Mouse (Mus musculus) embryonic facial prominence, embryonic 14.5 days (tissue): Measurements from ENCODE around the gene Rab31. TPM values are rescaled to one million over a fixed set of nuclear protein-coding genes. Genes with fewer than 3 reads are reported as not detected.

Experiments used
- ATAC-seq: fragments of 200-750 bp; cut with Nextera tagmentation; 2 replicates; pipeline ENCODE4 v1.8.0; 2017; ENCODE audit warnings: low read depth, moderate number of reproducible peaks, moderate TSS enrichment
- DNase-seq: peaks from one replicate; pipeline ENCODE4 v3.0.0-alpha.2; 2015; ENCODE audit warnings: low spot score
- H3K27ac ChIP-seq: fragments of 300-500 bp; sonication (generic); replicated peaks from 2 replicates; pipeline ENCODE4 v1.5.1; 2014; ENCODE audit warnings: low read depth, mild to moderate bottlenecking, low read length, moderate library complexity
- H3K27me3 ChIP-seq: fragments of 300-500 bp; sonication (generic); replicated peaks from 2 replicates; pipeline ENCODE4 v1.6.1; 2014; ENCODE audit warnings: low read length; ENCODE audit not compliant: control insufficient read depth, insufficient read depth
- H3K36me3 ChIP-seq: fragments of 300-500 bp; sonication (generic); 2 replicates; pipeline ENCODE4 v1.6.1; 2014; ENCODE audit warnings: low read length, mixed read lengths; ENCODE audit not compliant: control insufficient read depth, insufficient read depth
- H3K4me1 ChIP-seq: fragments of 300-500 bp; sonication (generic); 2 replicates; pipeline ENCODE4 v1.6.1; 2014; ENCODE audit warnings: antibody characterized with exemption, low read length; ENCODE audit not compliant: control insufficient read depth, insufficient read depth
- H3K4me2 ChIP-seq: fragments of 300-500 bp; sonication (generic); 2 replicates; pipeline ENCODE4 v1.6.1; 2014; ENCODE audit warnings: low read depth, mild to moderate bottlenecking, low read length, moderate library complexity, mixed read lengths
- H3K4me3 ChIP-seq: fragments of 300-500 bp; sonication (generic); 2 replicates; pipeline ENCODE4 v1.5.1; 2014; ENCODE audit warnings: low read depth, mild to moderate bottlenecking, low read length
- H3K9ac ChIP-seq: fragments of 300-500 bp; sonication (generic); 2 replicates; pipeline ENCODE4 v1.6.1; 2014; ENCODE audit warnings: low read depth, mild to moderate bottlenecking, low read length, moderate library complexity, mixed read lengths
- H3K9me3 ChIP-seq: fragments of 300-500 bp; sonication (generic); 2 replicates; pipeline ENCODE4 v1.6.1; 2016; ENCODE audit warnings: low read length; ENCODE audit not compliant: control insufficient read depth
- WGBS: fragments of 180-500 bp; shearing (Covaris S2); extraction: QIAGEN DNeasy Blood & Tissue Kit; methylation state at CpG from one replicate; pipeline ENCODE4 v1.1.7; 2014; 5-methylcytosine and 5-hydroxymethylcytosine counted together
- polyA plus RNA-seq: library from polyadenylated mRNA; unstranded; fragments of >200 nt; fragmentation: Nextera tagmentation; extraction: Ambion mirVana; gene quantifications from 2 replicates; pipeline ENCODE4 v1.2.1, GENCODE M21; 2014

Gene Rab31
- polyA plus RNA-seq, 1 experiment from 2014 or later: 57.6 TPM

DNA sequence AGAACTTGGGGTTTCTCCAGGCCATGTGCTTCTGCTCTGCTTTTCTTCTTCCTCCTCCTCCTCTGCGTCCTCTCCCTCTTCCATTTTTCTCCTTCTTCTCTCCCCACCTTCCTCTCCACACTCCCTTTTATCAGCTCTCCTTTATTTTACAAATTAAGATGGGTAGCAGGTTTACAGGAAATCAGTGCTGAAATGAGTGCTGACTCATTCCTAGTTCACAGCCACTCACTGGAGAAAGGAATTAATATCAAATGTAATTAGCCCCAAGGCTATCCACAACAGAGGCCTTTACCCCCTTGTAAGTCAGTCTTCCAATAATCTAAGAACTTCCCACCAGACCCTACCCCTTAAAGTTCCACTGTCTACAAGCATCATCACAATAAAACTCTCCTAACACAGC, 3.7 kb upstream of the Rab31 start:
- H3K9ac ChIP-seq: no peak overlapping the region
- no peaks in the 10 kb centered on the region for H3K27me3 ChIP-seq
- DNase-seq (no peak), ATAC-seq (no peak)
- H3K27ac ChIP-seq: no peak overlapping the region
- no peak overlapping the region for H3K4me3 ChIP-seq
- no peaks in the 10 kb centered on the region for H3K9me3 ChIP-seq
- H3K36me3 ChIP-seq: no peaks in the 10 kb centered on the region
- WGBS: 81% methylated on average over 1 of the region's 1 CpGs
- no peak overlapping the region for H3K4me2 ChIP-seq
- 0 out of 2 replicates have a peak, but pooled peaks cover 4% of the 10 kb centered on the region for H3K4me1 ChIP-seq

DNA sequence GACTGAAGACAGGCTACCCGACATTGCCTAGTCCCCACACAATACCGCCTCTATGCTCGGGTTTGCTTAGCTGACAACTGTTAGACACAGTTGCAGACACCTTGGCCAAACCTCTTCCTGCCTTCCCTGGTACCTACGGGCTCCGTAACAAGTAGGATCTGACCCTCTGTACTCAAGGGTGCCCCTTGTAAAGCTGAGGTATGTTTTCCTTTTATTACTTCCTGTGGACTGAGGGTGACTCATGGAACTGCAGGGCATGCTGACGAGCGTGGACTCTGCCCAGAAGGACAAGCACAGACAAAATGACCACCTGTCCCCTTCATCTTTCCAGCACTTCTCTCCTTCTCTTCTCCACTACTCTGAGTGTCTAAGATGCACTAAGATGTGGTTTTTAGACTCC, 1.9 kb upstream of the Rab31 start:
- no peaks in the 10 kb centered on the region for H3K27me3 ChIP-seq
- 53% methylated on average over 7 of the region's 7 CpGs for WGBS
- no peaks in the 10 kb centered on the region for H3K9me3 ChIP-seq
- no peak overlapping the region for H3K4me3 ChIP-seq
- no peak overlapping the region for H3K9ac ChIP-seq
- no peaks in the 10 kb centered on the region for H3K36me3 ChIP-seq
- no peak overlapping the region for H3K4me2 ChIP-seq
- no peak overlapping the region for H3K27ac ChIP-seq
- DNase-seq (no peak), ATAC-seq (no peak)
- 0 out of 2 replicates have a peak, but pooled peaks cover 10% of the 10 kb centered on the region for H3K4me1 ChIP-seq

DNA sequence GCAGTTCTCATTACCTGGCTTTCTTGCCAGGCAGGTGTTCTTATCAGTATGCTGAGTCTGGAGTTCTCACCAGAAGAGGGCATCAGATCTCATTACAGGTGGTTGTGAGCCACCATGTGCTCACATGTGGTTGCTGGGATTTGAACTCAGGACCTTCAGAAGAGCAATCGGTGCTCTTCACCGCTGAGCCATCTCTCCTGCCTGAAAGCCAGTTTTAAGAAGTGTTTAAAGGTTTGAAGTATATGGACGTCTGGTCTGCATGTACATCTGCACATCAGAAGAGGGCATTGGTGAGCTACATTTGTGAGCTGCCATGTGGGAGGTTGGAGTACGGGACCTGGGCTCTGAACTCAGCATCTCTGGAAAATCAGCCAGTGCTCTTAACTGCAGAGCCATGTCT, 1.1 kb upstream of the Rab31 start:
- Histone ChIP-seq H3K4me1 (peaks cover 14% of the 10 kb centered on the region; the same call in 1 of the 2 replicates), H3K9ac (no peak overlapping the region), H3K9me3 (no peaks in the 10 kb centered on the region), H3K4me2 (no peak overlapping the region), H3K27ac (no peak overlapping the region), H3K4me3 (no peak overlapping the region), H3K36me3 (no peaks in the 10 kb centered on the region), H3K27me3 (no peaks in the 10 kb centered on the region)
- 61% methylated on average over 4 of the region's 4 CpGs for WGBS
- ATAC-seq: no peak
- DNase-seq: no peak

DNA sequence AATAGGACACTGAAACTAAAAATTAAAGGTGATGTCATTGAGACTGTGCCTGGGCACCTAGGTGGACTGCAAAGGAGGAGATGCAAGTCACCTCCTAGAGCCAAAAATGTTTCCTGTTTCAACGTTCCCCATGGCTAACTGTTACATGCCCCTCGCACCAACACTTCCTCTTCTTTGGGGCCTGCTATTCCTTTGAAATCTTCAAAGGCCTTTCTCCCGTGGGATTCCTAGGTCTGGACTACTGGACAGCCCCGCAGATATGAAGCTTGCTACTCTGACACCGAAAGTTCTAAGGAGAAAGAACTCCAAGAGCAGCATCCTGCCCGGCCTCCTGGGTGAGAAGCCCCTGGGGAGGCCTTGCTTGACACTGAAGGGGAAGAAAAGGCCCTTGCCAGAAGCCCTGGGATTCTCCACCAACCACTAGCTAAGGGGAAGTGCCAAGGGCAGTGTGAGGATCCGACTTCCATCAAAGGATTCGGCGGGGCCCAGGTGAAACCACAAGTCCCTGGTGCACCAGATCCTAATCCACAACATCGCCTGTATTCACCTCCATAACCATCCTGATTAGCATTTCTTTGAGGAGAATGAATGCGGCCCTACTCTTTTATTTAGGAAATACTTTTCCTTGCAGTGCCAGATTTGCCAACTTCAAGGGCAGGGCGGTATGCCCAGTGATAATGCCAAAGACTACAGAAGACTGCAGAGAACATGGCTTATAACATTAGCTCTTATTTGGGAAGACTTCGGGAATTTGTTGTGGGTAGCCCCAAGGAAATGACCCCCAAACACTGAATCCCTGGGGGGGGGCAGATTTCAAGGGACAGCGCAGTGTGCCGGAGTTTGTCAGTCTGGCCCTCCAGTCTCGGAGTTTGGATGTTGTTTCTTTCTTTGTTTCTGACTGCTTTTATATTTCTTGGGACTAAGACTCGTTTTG, 1.3 kb downstream of the Rab31 start:
- H3K9me3 ChIP-seq: no peaks in the 10 kb centered on the region
- DNase-seq (no peak), ATAC-seq (no peak)
- H3K36me3 ChIP-seq: no peaks in the 10 kb centered on the region
- peak overlapping the region; percentile 85 for H3K4me2 ChIP-seq
- H3K27me3 ChIP-seq: no peaks in the 10 kb centered on the region
- H3K4me1 ChIP-seq: peaks cover 16% of the 10 kb centered on the region; the same call in 1 of the 2 replicates
- H3K27ac ChIP-seq: peak overlapping the region; percentile 1; the same call in 1 of the 2 replicates
- peak overlapping the region; percentile 83 for H3K9ac ChIP-seq
- H3K4me3 ChIP-seq: peak overlapping the region; percentile 72
- WGBS: 16% methylated on average over 17 of the region's 17 CpGs

DNA sequence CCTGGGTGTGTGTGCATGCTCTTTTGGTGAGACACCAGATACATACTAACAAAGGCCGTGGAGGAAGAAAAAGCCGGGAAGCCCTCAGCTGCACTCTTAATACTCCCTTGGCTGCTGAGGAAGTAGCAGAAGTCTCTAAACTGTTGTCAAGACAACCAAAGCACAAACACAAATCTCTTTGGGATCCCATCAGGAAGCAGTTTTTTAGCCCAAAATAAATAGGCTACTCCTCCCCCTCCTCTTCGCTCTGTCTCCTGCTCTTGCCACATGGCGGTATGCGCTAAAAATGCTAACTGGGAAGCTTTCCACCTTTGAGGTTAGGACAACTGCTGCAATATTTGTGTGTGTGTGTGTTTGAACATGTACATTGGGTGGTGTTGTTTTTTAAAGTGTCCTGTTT, 4.1 kb downstream of the Rab31 start:
- Histone ChIP-seq H3K27ac (no peak overlapping the region), H3K4me3 (no peak overlapping the region), H3K4me2 (no peak overlapping the region), H3K4me1 (peaks cover 16% of the 10 kb centered on the region; the same call in 1 of the 2 replicates), H3K9me3 (no peaks in the 10 kb centered on the region), H3K9ac (no peak overlapping the region), H3K27me3 (no peaks in the 10 kb centered on the region), H3K36me3 (no peaks in the 10 kb centered on the region)
- WGBS: 50% methylated on average over 5 of the region's 5 CpGs
- DNase-seq: peak; percentile 77
- peak; percentile 30 for ATAC-seq

DNA sequence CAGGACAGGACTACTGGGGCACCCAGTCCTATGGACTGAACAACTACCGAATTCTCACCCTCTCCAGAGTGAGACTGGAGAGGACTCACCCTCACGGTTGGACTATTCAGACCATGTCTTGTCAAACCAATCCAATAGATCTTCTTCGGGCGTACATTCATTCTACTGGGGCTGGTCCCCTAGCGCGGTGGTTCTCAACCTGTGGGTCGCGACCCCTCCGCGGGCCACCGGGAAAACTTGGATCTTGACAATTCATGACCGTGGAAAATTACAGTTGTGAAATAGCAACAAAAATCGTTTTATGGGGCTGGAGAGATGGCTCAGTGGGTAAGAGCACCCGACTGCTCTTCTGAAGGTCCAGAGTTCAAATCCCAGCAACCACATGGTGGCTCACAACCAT, 9.3 kb downstream of the Rab31 start:
- Histone ChIP-seq H3K9ac (no peak overlapping the region), H3K9me3 (no peaks in the 10 kb centered on the region), H3K4me3 (no peak overlapping the region), H3K27ac (no peak overlapping the region), H3K27me3 (no peaks in the 10 kb centered on the region), H3K36me3 (no peaks in the 10 kb centered on the region; the same call in 1 of the 2 replicates), H3K4me2 (no peak overlapping the region), H3K4me1 (no peaks in the 10 kb centered on the region)
- ATAC-seq: no peak
- DNase-seq: no peak
- WGBS: 96% methylated on average over 14 of the region's 14 CpGs

DNA sequence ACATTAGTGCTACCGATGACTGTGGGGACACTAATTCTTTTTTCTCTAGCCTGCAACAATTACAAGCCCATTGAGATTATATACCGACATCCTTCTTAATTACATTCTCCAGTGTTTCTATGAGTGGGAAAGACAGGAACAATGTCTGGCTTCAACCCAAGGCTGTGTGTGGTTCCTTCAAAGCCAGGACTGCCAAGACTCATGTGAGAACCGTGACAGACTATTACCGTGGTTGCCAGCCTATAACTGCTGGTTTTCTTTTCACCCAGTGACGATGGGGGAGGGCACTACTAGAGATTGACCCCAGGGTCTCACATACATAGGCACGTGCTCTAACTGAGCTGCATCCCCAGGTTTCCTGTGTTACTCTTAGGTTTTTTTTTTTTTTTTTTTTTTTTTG, 15.4 kb downstream of the Rab31 start:
- H3K36me3 ChIP-seq: peaks cover 7% of the 10 kb centered on the region; the same call in 1 of the 2 replicates
- ATAC-seq (peak; percentile 44; the same call in 1 of the 2 replicates), DNase-seq (peak; percentile 67)
- H3K4me1 ChIP-seq: no peaks in the 10 kb centered on the region
- H3K9ac ChIP-seq: no peak overlapping the region
- H3K27me3 ChIP-seq: no peaks in the 10 kb centered on the region
- H3K4me3 ChIP-seq: no peak overlapping the region
- 61% methylated on average over 6 of the region's 6 CpGs for WGBS
- H3K4me2 ChIP-seq: no peak overlapping the region
- H3K9me3 ChIP-seq: peaks cover 5% of the 10 kb centered on the region; the same call in 1 of the 2 replicates
- H3K27ac ChIP-seq: no peak overlapping the region

DNA sequence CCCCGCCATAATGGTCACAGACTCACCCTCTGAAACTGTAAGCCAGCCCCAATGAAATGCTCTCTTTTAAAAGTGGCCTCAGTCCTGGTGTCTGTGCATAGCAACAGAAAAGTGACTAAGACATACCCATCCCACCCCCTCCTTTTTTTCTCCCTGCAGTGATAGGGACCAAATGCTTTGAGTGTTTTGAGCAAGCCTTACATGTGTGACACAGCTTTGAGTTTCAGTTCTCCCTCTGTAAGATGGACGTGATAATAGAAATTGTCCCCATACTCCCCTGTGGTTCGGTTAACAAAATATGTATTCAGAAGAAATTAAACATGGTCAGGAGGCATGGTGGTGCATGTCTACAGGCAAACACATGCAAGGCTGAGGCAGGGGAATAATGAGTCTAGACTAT, 16.7 kb downstream of the Rab31 start:
- 90% methylated on average over 3 of the region's 3 CpGs for WGBS

More for the DNA sequence above, 16.7 kb downstream of the Rab31 start:
- H3K4me2 ChIP-seq: no peak overlapping the region
- peaks cover 7% of the 10 kb centered on the region; the same call in 1 of the 2 replicates for H3K36me3 ChIP-seq
- no peak overlapping the region for H3K4me3 ChIP-seq
- H3K27ac ChIP-seq: no peak overlapping the region
- no peak for DNase-seq
- H3K9me3 ChIP-seq: peaks cover 5% of the 10 kb centered on the region; the same call in 1 of the 2 replicates
- no peaks in the 10 kb centered on the region for H3K27me3 ChIP-seq
- ATAC-seq: no peak
- H3K4me1 ChIP-seq: no peaks in the 10 kb centered on the region
- H3K9ac ChIP-seq: no peak overlapping the region
